Mouse (Mus musculus): ENCODE data around the gene Aptx. TPM values are rescaled to one million over a fixed set of nuclear protein-coding genes. Genes with fewer than 3 reads are reported as not detected.
A peak's percentile ranks its signal among the peaks of the same experiment; 100 is the strongest.

The Aptx gene
- polyA plus RNA-seq (2015; fragmentation: Nextera tagmentation; extraction: Ambion mirVana), result 31.8 and 34.6 TPM in 2 replicates

GRCm38 (mm10) chr4:40702797-40703709 lies at the start of gene Aptx:
Aptx (minus strand) TSS chr4:40703194.
- ATAC-seq (ENCODE audit: insufficient number of reproducible peaks, low FRiP score, low TSS enrichment, low read depth), result peak; percentile 90
- Histone ChIP-seq H3K27ac (replicated peaks) (peak within 1 kb of the TSS; percentile 97), H3K36me3 (no peaks in the 10 kb centered on the region), H3K9me3 (replicated peaks) (no peaks in the 10 kb centered on the region), H3K4me1 (peaks cover 18% of the 10 kb centered on the region), H3K9ac (peak within 1 kb of the TSS; percentile 55), H3K4me3 (replicated peaks) (peak within 1 kb of the TSS; percentile 76), H3K27me3 (no peaks in the 10 kb centered on the region), H3K4me2 (replicated peaks) (peak within 1 kb of the TSS; percentile 67)
- under 1% methylated on average over 42 of the region's 42 CpGs for WGBS

- Histone ChIP-seq H3K27me3 (no peaks in the 10 kb centered on the region), H3K4me1 (no peaks in the 10 kb centered on the region), H3K9ac (no peak overlapping the region), H3K27ac (replicated peaks) (no peak overlapping the region), H3K36me3 (peaks cover 74% of the 10 kb centered on the region), H3K4me2 (replicated peaks) (no peak overlapping the region), H3K4me3 (replicated peaks) (no peak overlapping the region), H3K9me3 (replicated peaks) (no peaks in the 10 kb centered on the region)
- no peak for ATAC-seq (ENCODE audit: insufficient number of reproducible peaks, low FRiP score, low TSS enrichment, low read depth)
- 68% methylated on average over 1 of the region's 1 CpGs for WGBS
These were observed 32.4 kb upstream of the Aptx start for GRCm38 (mm10) chr4:40735351-40735750.

DNA sequence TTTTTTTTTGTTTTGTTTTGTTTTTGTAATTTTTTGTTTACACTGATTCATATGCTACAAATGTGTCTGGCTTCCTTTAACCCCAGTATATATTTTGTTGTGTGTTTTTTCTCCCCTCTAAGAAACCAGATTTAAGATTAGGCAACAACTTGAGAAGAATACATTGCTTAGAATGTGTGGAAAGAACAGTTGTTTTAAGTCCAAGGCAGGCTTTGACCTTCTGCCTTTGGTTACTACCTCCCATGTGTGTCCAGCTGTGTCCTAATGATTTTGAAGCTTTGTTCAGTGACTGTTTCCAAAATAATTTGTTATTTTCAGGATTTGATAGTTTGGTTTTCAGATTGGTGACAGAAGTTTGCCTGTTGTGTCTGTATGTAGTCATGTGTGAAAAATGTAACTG lies 28.3 kb upstream of the Aptx start:
- Histone ChIP-seq H3K36me3 (peaks cover 75% of the 10 kb centered on the region), H3K4me3 (replicated peaks) (no peak overlapping the region), H3K4me1 (no peaks in the 10 kb centered on the region), H3K27me3 (no peaks in the 10 kb centered on the region), H3K27ac (replicated peaks) (no peak overlapping the region), H3K9ac (no peak overlapping the region), H3K9me3 (replicated peaks) (no peaks in the 10 kb centered on the region), H3K4me2 (replicated peaks) (no peak overlapping the region)
- no peak for ATAC-seq (ENCODE audit: insufficient number of reproducible peaks, low FRiP score, low TSS enrichment, low read depth)

- Histone ChIP-seq H3K9ac (no peak overlapping the region), H3K27me3 (no peaks in the 10 kb centered on the region), H3K9me3 (replicated peaks) (no peaks in the 10 kb centered on the region), H3K4me1 (peaks cover 18% of the 10 kb centered on the region; the same call in 1 of the 2 replicates), H3K4me3 (replicated peaks) (no peak overlapping the region), H3K4me2 (replicated peaks) (no peak overlapping the region), H3K36me3 (peaks cover 60% of the 10 kb centered on the region), H3K27ac (replicated peaks) (no peak overlapping the region)
- ATAC-seq (ENCODE audit: insufficient number of reproducible peaks, low FRiP score, low TSS enrichment, low read depth), result no peak
- 78% methylated on average over 1 of the region's 1 CpGs for WGBS
These were observed 24.3 kb upstream of the Aptx start for GRCm38 (mm10) chr4:40727247-40727646.

DNA sequence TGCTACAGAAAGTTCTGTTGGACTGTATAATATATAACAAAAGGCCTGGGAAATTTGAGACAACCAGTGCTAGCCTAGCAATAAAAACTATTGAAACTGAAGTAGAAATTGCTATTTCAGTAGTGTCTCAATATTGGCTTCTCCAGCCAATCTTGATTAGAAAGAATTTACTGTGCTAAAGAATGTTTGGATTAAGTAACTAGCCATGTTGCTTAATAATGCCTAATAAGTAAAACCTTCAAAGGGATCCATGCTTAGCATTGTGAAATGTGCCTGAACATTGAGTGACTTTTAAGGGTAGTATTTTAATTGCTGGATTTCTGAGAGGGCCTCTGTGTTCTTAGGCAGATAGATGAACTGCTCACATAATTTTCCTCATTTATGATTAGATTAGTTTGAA lies 22.6 kb upstream of the Aptx start:
- no peak overlapping the region for H3K9ac ChIP-seq
- no peak for ATAC-seq (ENCODE audit: insufficient number of reproducible peaks, low FRiP score, low TSS enrichment, low read depth)
- no peak overlapping the region for H3K27ac ChIP-seq (replicated peaks)
- H3K9me3 ChIP-seq (replicated peaks), result no peaks in the 10 kb centered on the region
- H3K4me3 ChIP-seq (replicated peaks), result no peak overlapping the region
- peaks cover 44% of the 10 kb centered on the region for H3K36me3 ChIP-seq
- H3K4me1 ChIP-seq, result peaks cover 24% of the 10 kb centered on the region
- H3K4me2 ChIP-seq (replicated peaks), result no peak overlapping the region
- H3K27me3 ChIP-seq, result no peaks in the 10 kb centered on the region

DNA sequence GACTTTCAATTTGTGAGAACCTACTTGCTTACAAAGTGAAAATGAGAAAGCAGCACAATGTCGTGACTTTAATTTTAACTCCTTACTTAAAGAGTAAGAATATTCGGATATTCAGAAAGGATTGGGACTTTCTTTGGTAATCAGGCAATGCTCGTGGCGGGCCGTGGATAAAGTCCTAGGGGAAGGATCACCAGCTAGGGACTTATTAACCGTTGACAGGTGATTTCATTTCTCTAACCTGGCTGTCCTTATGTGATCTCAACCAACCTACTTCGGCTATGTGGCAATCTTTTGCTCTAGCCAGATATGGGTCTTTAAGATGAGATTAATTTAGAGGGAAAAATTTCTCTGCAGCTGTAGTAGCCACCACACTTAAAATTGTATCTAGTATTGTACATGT lies 22.1 kb upstream of the Aptx start:
- peak overlapping the region; percentile 71 for H3K4me2 ChIP-seq (replicated peaks)
- peaks cover 40% of the 10 kb centered on the region for H3K36me3 ChIP-seq
- H3K9ac ChIP-seq, result no peak overlapping the region
- H3K27me3 ChIP-seq, result no peaks in the 10 kb centered on the region
- H3K4me1 ChIP-seq, result peaks cover 24% of the 10 kb centered on the region
- no peak for ATAC-seq (ENCODE audit: insufficient number of reproducible peaks, low FRiP score, low TSS enrichment, low read depth)
- no peaks in the 10 kb centered on the region for H3K9me3 ChIP-seq (replicated peaks)
- WGBS, result 78% methylated on average over 7 of the region's 7 CpGs
- H3K4me3 ChIP-seq (replicated peaks), result peak overlapping the region; percentile 82
- H3K27ac ChIP-seq (replicated peaks), result no peak overlapping the region

DNA sequence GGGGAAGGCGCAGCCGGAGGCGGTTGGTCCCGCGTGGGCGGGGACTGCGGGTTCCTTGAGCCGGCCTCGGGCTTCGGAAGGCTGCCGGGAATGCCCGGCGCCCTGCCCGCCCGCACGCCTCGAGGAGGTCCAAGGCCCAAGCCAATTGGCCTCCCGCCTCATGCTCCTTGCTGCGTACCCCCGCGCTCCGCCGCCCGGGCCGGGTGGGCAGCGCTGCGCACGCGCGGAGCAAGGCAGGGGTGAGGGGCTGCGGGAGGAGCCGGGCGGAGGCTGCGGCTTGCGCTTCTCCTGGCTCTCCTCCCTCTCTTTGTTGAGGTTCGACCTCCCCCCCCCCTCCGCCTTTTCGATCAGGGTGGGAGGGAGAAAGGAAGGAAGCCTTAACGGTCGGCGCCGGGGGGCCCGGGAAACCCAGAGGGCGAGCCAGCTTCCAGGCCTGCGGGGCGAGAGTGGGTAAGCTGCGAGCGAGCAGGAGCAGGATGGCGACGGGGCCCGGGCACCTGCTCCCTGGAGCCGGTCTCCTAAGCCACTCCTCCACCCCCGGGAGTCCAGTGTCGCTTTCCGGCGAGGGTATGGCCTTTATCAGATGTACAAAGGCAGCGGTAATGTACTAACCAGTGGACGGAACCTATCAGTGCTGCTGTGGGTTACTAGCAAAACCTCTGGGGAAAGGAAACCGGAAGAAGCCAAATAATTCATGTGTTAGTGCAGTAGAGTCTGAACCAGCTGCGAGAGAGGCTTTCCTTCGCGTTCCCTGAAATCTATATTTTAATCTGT lies 19.9 kb upstream of the Aptx start:
- Histone ChIP-seq H3K27me3 (no peaks in the 10 kb centered on the region), H3K9ac (peak overlapping the region; percentile 99), H3K27ac (replicated peaks) (peak overlapping the region; percentile 100), H3K9me3 (replicated peaks) (no peaks in the 10 kb centered on the region), H3K4me2 (replicated peaks) (peak overlapping the region; percentile 71), H3K4me3 (replicated peaks) (peak overlapping the region; percentile 82), H3K4me1 (peaks cover 24% of the 10 kb centered on the region), H3K36me3 (peaks cover 26% of the 10 kb centered on the region)
- peak; percentile 89 for ATAC-seq (ENCODE audit: insufficient number of reproducible peaks, low FRiP score, low TSS enrichment, low read depth)
- 0% methylated on average over 59 of the region's 62 CpGs for WGBS

DNA sequence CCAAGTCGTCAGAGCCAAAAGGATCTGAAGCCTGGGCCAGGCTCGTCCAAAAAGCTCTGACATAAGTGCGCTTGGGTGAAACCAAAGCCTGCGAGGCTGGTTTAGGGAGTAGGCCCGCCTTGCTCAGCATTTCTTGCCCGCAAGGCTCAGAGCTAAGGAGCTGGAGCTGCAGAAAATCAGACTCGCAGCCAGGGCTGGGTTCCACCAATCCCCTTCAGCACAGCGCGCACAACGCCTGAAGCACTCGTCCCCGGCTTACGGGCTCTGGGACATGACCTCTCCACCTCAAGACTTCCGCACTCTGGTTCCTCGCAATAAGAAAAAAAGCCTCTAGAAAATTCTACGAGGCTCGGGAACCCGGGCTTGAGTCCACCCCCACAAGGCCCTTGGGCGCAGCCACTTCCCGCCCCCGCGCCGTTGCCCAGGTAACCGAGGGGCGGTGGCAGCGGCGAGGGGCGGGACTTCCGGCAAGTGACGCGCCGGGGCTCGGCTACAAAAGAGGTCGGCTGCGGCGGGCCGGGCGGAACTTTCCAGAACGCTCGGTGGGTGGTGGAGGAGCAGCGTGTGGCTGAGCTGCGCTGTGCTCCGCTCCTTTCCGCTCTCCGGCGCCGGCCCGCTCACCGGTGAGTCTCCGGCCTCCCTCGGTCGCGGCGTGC lies 19.1 kb upstream of the Aptx start, which contains the start of gene Dnaja1:
Gene Dnaja1 (plus strand): TSS at position 140 of the 656 bp plus-strand sequence.
- peak within 1 kb of the TSS; percentile 71 for H3K4me2 ChIP-seq (replicated peaks)
- under 1% methylated on average over 54 of the region's 54 CpGs for WGBS
- peak; percentile 95 for ATAC-seq (ENCODE audit: insufficient number of reproducible peaks, low FRiP score, low TSS enrichment, low read depth)

DNA sequence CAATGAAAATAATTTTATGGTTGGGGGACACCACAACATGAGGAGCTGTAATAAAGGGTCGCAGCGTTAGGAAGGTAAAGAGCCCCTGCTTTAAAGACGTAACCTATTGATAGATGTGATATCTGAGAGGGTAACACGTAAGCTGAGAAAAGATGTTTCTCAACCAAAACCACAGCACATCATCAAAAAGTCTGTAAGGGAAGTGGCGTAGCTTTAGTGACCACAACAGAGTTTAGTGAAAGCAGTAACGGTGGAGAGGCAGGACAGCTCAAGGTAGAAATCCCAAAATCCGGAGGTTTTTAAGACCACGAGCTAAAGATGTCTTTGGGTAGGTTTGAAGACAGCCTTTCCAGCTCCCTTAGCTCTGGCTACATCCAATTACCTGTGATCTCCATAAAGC lies 17.9 kb upstream of the Aptx start:
- peaks cover 11% of the 10 kb centered on the region for H3K36me3 ChIP-seq
- no peaks in the 10 kb centered on the region for H3K27me3 ChIP-seq
- WGBS, result 88% methylated on average over 8 of the region's 8 CpGs
- H3K4me1 ChIP-seq, result peaks cover 24% of the 10 kb centered on the region
- H3K4me2 ChIP-seq (replicated peaks), result no peak overlapping the region; the same call in 1 of the 2 replicates
- H3K4me3 ChIP-seq (replicated peaks), result no peak overlapping the region
- no peak for ATAC-seq (ENCODE audit: insufficient number of reproducible peaks, low FRiP score, low TSS enrichment, low read depth)
- H3K9ac ChIP-seq, result no peak overlapping the region
- peak overlapping the region; percentile 100 for H3K27ac ChIP-seq (replicated peaks)
- H3K9me3 ChIP-seq (replicated peaks), result no peaks in the 10 kb centered on the region

More for the DNA sequence above, 19.1 kb upstream of the Aptx start, which contains the start of gene Dnaja1:
- Histone ChIP-seq H3K4me3 (replicated peaks) (peak within 1 kb of the TSS; percentile 82), H3K9me3 (replicated peaks) (no peaks in the 10 kb centered on the region), H3K27ac (replicated peaks) (peak within 1 kb of the TSS; percentile 100), H3K4me1 (peaks cover 24% of the 10 kb centered on the region), H3K27me3 (no peaks in the 10 kb centered on the region), H3K9ac (peak within 1 kb of the TSS; percentile 99), H3K36me3 (peaks cover 21% of the 10 kb centered on the region)

GRCm38 (mm10) chr4:40717141-40717540 lies 14.1 kb upstream of the Aptx start:
- Histone ChIP-seq H3K9ac (no peak overlapping the region), H3K27me3 (no peaks in the 10 kb centered on the region), H3K4me1 (peaks cover 6% of the 10 kb centered on the region), H3K9me3 (replicated peaks) (no peaks in the 10 kb centered on the region), H3K4me3 (replicated peaks) (no peak overlapping the region), H3K27ac (replicated peaks) (no peak overlapping the region), H3K36me3 (no peaks in the 10 kb centered on the region), H3K4me2 (replicated peaks) (no peak overlapping the region)
- no peak for ATAC-seq (ENCODE audit: insufficient number of reproducible peaks, low FRiP score, low TSS enrichment, low read depth)
- WGBS, result 82% methylated on average over 3 of the region's 3 CpGs
